Mouse (Mus musculus): ENCODE measurements around the gene Abo. TPM values are rescaled to one million over a fixed set of nuclear protein-coding genes. Genes with fewer than 3 reads are reported as not detected.

The Abo gene
- polyA plus RNA-seq (2015; fragmentation: Nextera tagmentation; extraction: Ambion mirVana): not detected in 2 replicates

DNA sequence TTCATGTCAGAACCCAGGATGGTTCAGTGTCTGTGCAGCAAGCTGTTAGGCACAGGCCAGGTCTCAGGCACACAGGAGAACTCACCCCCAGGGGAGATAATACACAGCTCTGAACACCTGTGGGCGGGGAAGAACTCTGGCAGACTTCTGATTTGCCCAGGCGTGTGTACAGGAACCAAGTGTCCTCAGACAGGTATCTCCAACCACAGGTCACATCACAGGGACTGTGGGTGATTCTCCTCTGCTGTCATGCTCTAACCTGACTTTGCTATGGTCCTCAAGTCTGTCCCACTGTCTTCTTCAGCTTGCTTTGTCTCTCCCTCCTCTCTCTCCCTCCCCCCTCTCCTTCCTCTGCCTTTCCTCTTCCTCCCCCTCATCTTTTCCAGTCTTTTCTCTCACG is at the start of gene Abo:
TSS of gene Abo (minus strand) at position 101 of the 400 bp plus-strand sequence.
- H3K9ac ChIP-seq: no peak within 1 kb of the TSS
- ATAC-seq (ENCODE audit: insufficient read depth): no peak
- WGBS (ENCODE audit: insufficient replicate concordance): 39% methylated on average over 3 of the region's 3 CpGs

DNA sequence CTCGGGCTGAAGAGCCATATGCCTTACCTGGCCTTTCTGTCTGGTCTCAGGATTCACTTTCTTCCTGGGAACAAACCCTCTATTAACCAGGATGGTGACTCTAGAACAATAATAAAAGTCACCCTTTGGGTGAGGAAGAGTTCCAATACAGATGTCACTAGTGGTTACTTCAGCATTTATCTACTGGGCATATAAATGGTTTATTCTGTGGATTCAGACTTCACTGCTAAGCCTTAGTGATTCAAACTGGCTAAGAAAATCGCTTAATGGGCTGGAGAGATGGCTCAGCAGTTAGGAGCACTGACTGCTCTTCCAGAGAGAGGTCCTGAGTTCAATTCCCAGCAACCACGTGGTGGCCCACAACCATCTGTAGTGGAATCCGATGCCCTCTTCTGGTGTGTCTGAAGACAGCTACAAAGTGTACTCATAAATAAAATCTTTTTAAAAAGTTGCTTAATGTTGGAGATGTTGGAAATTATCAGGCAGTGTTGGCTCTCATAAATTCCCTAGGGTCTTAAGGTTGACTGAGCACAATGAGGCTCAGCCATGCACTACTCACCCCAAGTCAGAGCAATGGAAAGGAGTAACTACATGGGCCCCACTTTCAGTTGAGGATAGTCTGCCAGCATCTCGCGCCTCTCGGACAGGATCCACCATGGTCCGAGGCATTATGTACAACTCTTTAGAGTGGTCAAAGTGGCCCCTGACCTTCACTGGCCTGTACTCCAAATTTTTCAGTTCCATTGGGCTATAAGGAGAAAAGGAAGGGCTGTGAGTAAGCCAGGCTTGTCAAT is 49.6 kb upstream of the Abo start:
- H3K4me3 ChIP-seq (replicated peaks): no peak overlapping the region
- H3K9ac ChIP-seq: no peak overlapping the region
- H3K4me1 ChIP-seq (replicated peaks): peaks cover 75% of the 10 kb centered on the region
- H3K36me3 ChIP-seq (replicated peaks): peaks cover 51% of the 10 kb centered on the region
- H3K27ac ChIP-seq (replicated peaks): peak overlapping the region; percentile 29; the same call in 1 of the 2 replicates
- ATAC-seq (ENCODE audit: insufficient read depth): no peak
- peak overlapping the region; percentile 97 for H3K4me2 ChIP-seq
- 54% methylated on average over 8 of the region's 8 CpGs for WGBS (ENCODE audit: insufficient replicate concordance)
- no peaks in the 10 kb centered on the region for H3K9me3 ChIP-seq (replicated peaks)
- no peaks in the 10 kb centered on the region for H3K27me3 ChIP-seq

More for the DNA sequence above, at the start of gene Abo:
- no peaks in the 10 kb centered on the region for H3K4me1 ChIP-seq (replicated peaks)
- peaks cover 2% of the 10 kb centered on the region; the same call in 1 of the 2 replicates for H3K27me3 ChIP-seq
- no peak within 1 kb of the TSS for H3K4me2 ChIP-seq
- H3K27ac ChIP-seq (replicated peaks): no peak within 1 kb of the TSS
- no peaks in the 10 kb centered on the region for H3K9me3 ChIP-seq (replicated peaks)
- H3K36me3 ChIP-seq (replicated peaks): no peaks in the 10 kb centered on the region
- H3K4me3 ChIP-seq (replicated peaks): no peak within 1 kb of the TSS

DNA sequence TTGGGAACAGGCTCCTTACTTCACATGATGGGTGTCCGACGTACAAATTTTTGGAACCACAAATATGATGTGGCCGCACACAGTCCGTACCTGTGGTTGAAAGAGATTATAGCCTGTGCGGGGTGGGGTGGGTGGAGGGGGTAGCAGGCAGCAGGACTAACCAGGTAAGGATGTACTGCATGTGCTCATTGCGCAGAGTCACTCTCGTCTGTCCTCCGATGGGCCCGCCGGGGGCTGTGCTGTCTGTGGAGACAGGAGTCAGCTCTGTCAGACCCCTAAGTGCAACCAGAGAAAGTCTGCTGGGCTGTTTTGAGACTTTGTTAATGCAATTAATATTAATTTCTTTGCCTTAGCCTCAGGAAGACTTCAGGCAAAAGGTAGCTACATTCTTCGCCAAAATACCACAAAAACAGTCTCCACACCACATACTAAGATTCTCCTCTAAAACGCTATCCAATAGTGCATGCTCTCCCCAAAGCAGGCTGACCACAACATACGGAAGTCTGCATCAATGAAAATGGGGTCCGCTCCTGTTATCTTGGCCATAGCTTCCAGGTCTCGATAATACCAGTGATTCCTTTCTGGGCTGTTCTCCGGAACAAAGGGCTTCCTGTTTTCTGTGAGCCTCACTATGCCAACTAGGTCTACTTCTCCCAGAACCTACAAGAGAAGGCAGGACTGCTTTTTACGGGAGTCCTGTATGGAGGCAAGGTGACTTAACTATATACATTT is 48.8 kb upstream of the Abo start:
- Histone ChIP-seq H3K4me3 (replicated peaks) (no peak overlapping the region), H3K9me3 (replicated peaks) (no peaks in the 10 kb centered on the region), H3K27ac (replicated peaks) (peak overlapping the region; percentile 29; the same call in 1 of the 2 replicates), H3K4me1 (replicated peaks) (peaks cover 82% of the 10 kb centered on the region), H3K27me3 (no peaks in the 10 kb centered on the region), H3K9ac (no peak overlapping the region), H3K4me2 (0 out of 2 replicates have a peak overlapping the region, but pooled peaks have one; percentile 0), H3K36me3 (replicated peaks) (peaks cover 47% of the 10 kb centered on the region)
- ATAC-seq (ENCODE audit: insufficient read depth): no peak
- 44% methylated on average over 17 of the region's 17 CpGs for WGBS (ENCODE audit: insufficient replicate concordance)

DNA sequence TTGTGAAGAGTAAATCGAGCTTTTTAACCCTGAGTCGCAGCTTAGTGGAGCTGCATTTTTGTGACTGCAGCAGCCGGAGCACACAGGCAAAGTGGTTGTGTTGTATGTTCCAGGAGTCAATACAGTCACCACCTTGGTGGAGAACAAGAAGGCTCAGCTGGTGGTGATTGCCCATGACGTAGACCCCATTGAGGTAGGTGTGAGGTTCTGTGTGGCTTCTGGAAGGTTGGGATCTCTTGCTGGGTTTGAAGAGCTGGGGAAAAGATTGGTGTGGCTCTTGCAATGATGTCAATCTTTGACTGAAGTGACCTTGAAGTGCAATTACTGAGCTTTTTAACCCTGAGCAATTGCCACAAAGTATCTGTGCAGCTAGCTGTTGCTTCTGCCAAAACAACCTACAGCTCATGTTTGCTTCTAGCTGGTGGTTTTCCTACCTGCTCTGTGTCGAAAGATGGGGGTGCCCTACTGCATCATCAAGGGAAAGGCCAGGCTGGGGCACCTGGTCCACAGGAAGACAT is 47.5 kb upstream of the Abo start:
- Histone ChIP-seq H3K27me3 (no peaks in the 10 kb centered on the region), H3K4me1 (replicated peaks) (peaks cover 80% of the 10 kb centered on the region), H3K9me3 (replicated peaks) (no peaks in the 10 kb centered on the region), H3K27ac (replicated peaks) (no peak overlapping the region), H3K4me3 (replicated peaks) (peak overlapping the region; percentile 77), H3K36me3 (replicated peaks) (peaks cover 51% of the 10 kb centered on the region), H3K4me2 (peak overlapping the region; percentile 82), H3K9ac (peak overlapping the region; percentile 90)
- 51% methylated on average over 5 of the region's 5 CpGs for WGBS (ENCODE audit: insufficient replicate concordance)
- no peak for ATAC-seq (ENCODE audit: insufficient read depth)

- Histone ChIP-seq H3K27me3 (no peaks in the 10 kb centered on the region), H3K4me3 (replicated peaks) (peak overlapping the region; percentile 77), H3K4me1 (replicated peaks) (peaks cover 69% of the 10 kb centered on the region), H3K27ac (replicated peaks) (peak overlapping the region; percentile 85), H3K9me3 (replicated peaks) (no peaks in the 10 kb centered on the region), H3K36me3 (replicated peaks) (peaks cover 62% of the 10 kb centered on the region), H3K4me2 (peak overlapping the region; percentile 82), H3K9ac (peak overlapping the region; percentile 90)
- ATAC-seq (ENCODE audit: insufficient read depth): peak; percentile 27
- 1% methylated on average over 37 of the region's 37 CpGs for WGBS (ENCODE audit: insufficient replicate concordance)
Observed at GRCm38 (mm10) chr2:26910994-26911765, 46.4 kb upstream of the Abo start.

DNA sequence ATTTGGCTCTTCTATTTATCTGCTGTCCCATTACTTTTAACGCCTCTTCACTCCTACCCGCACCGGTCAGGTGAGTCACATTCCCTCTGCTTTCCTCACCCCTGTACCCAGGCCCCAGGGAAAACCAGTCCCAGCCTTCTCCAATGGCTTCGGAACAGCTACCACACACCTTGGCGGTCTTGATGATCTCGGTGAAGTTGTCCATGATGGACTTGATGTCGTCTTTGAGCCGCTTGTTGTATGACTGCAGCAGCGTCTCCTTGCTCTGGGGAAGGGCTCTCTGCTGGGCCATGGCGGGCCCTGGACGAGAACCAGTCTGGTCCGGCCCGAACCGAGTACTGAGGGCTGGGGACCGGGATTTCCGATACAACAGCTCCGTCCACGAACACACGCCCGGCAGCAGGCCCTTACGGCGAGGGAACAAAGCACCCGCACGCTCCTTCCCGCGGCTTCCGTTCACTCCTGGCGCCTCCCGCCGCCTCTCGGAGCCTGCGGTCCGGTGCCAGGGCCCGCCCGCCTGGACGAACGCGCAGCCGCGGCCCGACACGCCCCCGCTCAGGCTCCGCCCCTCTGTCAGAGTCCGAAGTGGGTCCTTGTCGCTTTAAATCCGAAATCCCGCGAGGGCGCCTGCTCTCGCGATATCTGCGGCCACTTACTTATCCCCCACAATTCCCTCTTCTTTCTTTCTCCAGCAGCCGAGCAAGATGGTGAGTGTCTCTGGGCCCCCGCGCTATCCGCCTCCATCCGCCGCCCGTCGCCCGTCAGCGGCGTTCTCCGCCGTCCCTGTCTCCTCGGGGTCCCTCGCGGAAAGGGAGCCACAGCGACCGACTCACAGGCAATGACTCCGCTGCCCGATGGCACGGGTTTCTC is 45.6 kb upstream of the Abo start, which contains the start of the genes Med22 and Rpl7a:
TSS of gene Med22 (minus strand) at position 554 of the 870 bp plus-strand sequence.
TSS of gene Rpl7a (plus strand) at position 641 of the 870 bp plus-strand sequence.
- ATAC-seq (ENCODE audit: insufficient read depth): peak; percentile 92
- Histone ChIP-seq H3K27ac (replicated peaks) (peak within 1 kb of the TSS; percentile 86), H3K4me2 (peak within 1 kb of the TSS; percentile 82), H3K27me3 (no peaks in the 10 kb centered on the region), H3K4me1 (replicated peaks) (peaks cover 62% of the 10 kb centered on the region), H3K9ac (peak within 1 kb of the TSS; percentile 90), H3K36me3 (replicated peaks) (peaks cover 71% of the 10 kb centered on the region), H3K4me3 (replicated peaks) (peak within 1 kb of the TSS; percentile 77), H3K9me3 (replicated peaks) (no peaks in the 10 kb centered on the region)
- under 1% methylated on average over 74 of the region's 74 CpGs for WGBS (ENCODE audit: insufficient replicate concordance)

DNA sequence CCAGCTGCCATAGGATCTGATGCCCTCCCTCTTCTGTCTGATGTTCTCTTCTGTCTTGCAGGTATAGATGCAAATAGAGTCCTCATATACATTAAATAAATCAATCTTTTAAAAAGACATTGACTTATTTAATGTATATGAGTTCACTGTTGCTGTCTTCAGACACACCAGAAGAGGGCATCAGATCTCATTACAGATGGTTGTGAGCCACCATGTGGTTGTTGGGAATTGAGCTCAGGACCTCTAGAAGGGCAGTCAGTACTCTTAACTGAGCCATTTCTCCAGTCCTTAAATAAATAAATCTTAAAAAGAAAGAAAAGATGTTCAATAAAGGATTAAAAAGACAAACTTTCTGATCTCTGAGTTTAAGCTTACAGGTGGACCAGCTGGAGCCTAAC is 44.6 kb upstream of the Abo start:
- peaks cover 56% of the 10 kb centered on the region for H3K4me1 ChIP-seq (replicated peaks)
- H3K9ac ChIP-seq: peak overlapping the region; percentile 80
- H3K9me3 ChIP-seq (replicated peaks): no peaks in the 10 kb centered on the region
- H3K27ac ChIP-seq (replicated peaks): peak overlapping the region; percentile 86
- H3K4me3 ChIP-seq (replicated peaks): peak overlapping the region; percentile 77
- no peak for ATAC-seq (ENCODE audit: insufficient read depth)
- no peaks in the 10 kb centered on the region for H3K27me3 ChIP-seq
- peak overlapping the region; percentile 82 for H3K4me2 ChIP-seq
- peaks cover 77% of the 10 kb centered on the region for H3K36me3 ChIP-seq (replicated peaks)

DNA sequence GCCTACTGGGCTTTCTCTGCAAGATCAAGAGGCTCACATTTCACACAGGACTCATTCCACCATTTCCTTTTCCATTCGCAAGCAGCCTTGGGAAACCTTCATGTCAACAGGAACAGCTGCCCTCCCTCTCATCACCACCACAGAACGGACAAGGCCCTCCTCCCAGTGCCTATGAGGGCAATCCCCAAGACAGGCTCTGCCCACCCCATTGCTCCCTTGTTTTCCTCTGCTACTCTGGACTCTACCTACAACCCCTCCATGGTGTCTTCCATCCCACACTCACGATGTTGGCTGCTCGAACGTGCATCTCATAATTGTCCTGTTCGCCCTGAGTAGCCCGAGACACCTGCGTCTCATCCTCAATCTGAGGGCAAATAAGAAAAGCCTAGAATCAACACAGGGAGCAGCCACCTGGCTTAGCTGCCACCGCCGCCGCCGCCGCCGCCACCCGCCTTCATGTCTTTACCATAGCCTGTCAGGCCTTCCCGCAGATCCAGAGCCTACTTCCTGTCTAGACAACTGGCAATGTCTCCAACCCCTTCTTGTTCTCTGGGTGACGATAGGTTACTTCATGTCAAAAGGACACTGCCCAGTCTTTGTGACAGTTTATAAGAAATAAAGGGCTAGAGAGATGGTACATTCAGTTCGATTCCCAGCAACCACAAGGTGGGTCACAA is 44.1 kb upstream of the Abo start:
- Histone ChIP-seq H3K27ac (replicated peaks) (peak overlapping the region; percentile 86; the same call in 1 of the 2 replicates), H3K9me3 (replicated peaks) (no peaks in the 10 kb centered on the region), H3K36me3 (replicated peaks) (peaks cover 75% of the 10 kb centered on the region), H3K4me1 (replicated peaks) (peaks cover 59% of the 10 kb centered on the region), H3K4me3 (replicated peaks) (peak overlapping the region; percentile 77), H3K27me3 (no peaks in the 10 kb centered on the region), H3K4me2 (peak overlapping the region; percentile 82), H3K9ac (peak overlapping the region; percentile 80)
- WGBS (ENCODE audit: insufficient replicate concordance): 62% methylated on average over 18 of the region's 18 CpGs
- no peak for ATAC-seq (ENCODE audit: insufficient read depth)

DNA sequence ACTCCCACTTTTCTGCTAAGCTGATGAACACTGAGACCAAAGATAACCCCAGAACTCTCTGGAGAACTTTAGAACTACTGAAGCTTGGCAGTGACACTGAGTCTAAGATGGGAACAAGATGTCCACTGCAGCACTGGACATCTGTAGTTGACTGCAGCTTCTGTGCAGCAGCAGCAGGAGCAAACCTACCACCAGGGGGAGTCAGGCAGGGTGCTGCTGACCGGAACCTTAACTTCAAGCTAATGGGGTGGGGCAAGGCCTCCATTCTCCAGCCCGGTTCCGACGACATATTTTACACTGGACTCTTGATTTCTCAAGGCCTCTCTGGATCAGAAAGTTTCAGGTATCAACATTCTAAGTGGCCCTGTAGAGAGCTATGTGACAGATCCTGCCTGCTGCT is 42.3 kb upstream of the Abo start:
- Histone ChIP-seq H3K27ac (replicated peaks) (no peak overlapping the region), H3K4me1 (replicated peaks) (peaks cover 56% of the 10 kb centered on the region), H3K9me3 (replicated peaks) (no peaks in the 10 kb centered on the region), H3K36me3 (replicated peaks) (peaks cover 58% of the 10 kb centered on the region), H3K4me2 (no peak overlapping the region), H3K9ac (no peak overlapping the region), H3K4me3 (replicated peaks) (no peak overlapping the region), H3K27me3 (no peaks in the 10 kb centered on the region)
- no peak for ATAC-seq (ENCODE audit: insufficient read depth)
- WGBS (ENCODE audit: insufficient replicate concordance): 57% methylated on average over 4 of the region's 4 CpGs

Data from liver, embryonic 15.5 days (tissue).